Mouse (Mus musculus) erythroblast, embryonic 14.5 days (primary cell): ENCODE measurements around the gene St7. TPM values are rescaled to one million over a fixed set of nuclear protein-coding genes. Genes with fewer than 3 reads are reported as not detected.

ENCODE experiments used
- H3K27me3 ChIP-seq: 2 replicates; pipeline ENCODE4 v1.6.1; 2012; ENCODE audit warnings: inconsistent platforms; ENCODE audit not compliant: control insufficient read depth
- H3K36me3 ChIP-seq: 2 replicates; pipeline ENCODE4 v1.6.1; 2012; ENCODE audit warnings: mild to moderate bottlenecking, inconsistent platforms; ENCODE audit not compliant: control insufficient read depth
- H3K4me1 ChIP-seq: 2 replicates; pipeline ENCODE4 v1.6.1; 2012; ENCODE audit warnings: inconsistent platforms; ENCODE audit not compliant: control insufficient read depth
- H3K4me3 ChIP-seq: replicated peaks from 2 replicates; pipeline ENCODE3; 2012; ENCODE audit warnings: moderate library complexity, mild to moderate bottlenecking, inconsistent platforms
- H3K9me3 ChIP-seq: 2 replicates; pipeline ENCODE4 v1.6.1; 2012; ENCODE audit warnings: low read length, inconsistent platforms, mixed read lengths; ENCODE audit not compliant: control insufficient read depth
- GATA1 ChIP-seq: IDR thresholded peaks from 2 replicates; pipeline ENCODE4 v1.6.1; 2012; ENCODE audit warnings: low read length, inconsistent platforms, mixed read lengths
- TAL1 ChIP-seq: IDR thresholded peaks from 3 replicates; pipeline ENCODE4 v1.6.1; 2012; ENCODE audit warnings: low read length, inconsistent platforms, mixed read lengths
- polyA plus RNA-seq: library from polyadenylated mRNA; stranded (reverse); fragments of >175 nt; gene quantifications from 2 replicates; pipeline ENCODE4 v1.2.3, GENCODE M21; 2012

St7 gene
- polyA plus RNA-seq, 1 experiment: 0.85 TPM

DNA sequence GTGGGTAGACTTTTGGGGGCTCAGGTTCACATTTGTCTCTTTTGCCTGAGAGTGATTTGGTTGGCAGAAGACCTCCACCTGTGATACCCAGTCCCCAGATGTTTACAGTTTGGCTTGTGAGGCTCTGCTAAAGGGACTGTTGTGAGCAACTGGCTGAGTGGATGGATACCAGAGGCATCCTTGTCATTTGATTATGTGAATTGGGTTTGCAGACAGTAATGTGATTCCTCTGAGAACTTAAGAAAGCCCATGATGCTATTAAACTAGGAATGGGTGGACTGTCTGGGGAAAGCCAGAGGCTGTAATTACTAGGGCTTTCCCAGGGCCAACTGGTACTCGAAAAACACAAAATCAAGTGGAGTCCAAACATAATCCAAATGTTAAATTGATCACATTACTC is 286.6 kb downstream of the St7 start:
- H3K9me3 ChIP-seq: no peaks in the 10 kb centered on the region
- no peak overlapping the region for H3K4me3 ChIP-seq
- H3K27me3 ChIP-seq: no peaks in the 10 kb centered on the region
- TF ChIP-seq TAL1: no peak
- H3K4me1 ChIP-seq: no peaks in the 10 kb centered on the region
- no peaks in the 10 kb centered on the region for H3K36me3 ChIP-seq

DNA sequence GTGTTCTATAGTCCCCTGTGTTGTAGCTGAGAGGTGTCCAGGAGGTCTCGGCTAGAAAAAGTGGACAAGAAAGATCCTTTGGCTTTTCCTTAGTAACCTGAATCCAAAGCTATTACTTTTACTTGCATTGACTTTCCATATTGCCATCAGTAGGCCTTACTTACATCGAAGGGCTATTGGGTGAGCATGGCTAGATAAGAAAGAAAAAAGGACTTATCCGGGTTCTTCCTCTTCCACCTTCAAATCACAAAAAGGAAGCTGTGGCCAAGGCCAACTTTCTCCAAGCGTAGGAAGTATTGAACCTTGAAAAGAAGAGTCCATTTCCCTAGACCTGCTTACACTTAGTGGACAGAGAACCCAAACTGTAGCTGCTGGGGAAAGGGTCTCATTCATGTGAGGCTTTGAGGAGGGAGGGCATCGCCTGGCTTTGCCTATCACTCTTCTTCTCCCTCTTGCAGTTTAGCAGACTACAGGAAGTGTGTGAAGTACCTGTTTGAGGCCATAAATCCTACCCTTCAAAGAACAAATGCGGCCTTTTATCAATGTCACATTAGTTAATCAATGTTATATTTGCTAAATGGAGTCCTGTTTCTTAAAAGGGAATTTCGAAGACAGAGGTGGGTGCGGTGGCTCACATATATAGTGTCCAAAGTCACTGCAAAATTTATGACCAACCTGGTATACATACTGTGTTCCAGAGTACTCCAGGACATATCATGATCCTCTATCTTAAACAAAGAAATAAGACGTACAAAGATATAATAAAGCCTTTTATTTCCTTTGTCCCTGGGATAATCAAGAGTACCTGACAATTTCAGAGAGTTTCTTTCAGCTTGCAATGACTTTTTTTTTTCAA is 297.7 kb downstream of the St7 start:
- Histone ChIP-seq H3K9me3 (no peaks in the 10 kb centered on the region), H3K4me3 (no peak overlapping the region), H3K4me1 (no peaks in the 10 kb centered on the region), H3K27me3 (no peaks in the 10 kb centered on the region), H3K36me3 (no peaks in the 10 kb centered on the region)
- TF ChIP-seq GATA1 (no peak), TAL1 (no peak)

DNA sequence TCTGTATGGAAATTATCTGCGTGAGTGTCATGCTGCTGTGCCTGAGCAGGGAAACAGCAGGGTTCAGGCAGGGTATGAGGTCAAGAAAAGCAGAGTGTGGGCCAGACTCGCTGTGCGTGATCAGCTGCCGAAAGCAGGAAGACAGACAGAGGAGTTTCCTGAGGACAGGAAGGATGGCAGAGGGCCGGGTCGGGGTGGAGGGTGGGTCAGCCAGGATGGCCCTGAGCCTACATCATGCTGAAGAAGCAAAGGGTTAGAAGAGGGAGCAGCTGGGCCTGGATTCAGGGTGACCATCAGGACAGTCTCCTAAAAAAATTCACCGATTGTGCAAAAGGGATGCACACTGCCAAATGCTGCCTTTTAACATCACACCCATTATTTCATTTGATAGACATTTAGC is 298.9 kb downstream of the St7 start:
- no peaks in the 10 kb centered on the region for H3K27me3 ChIP-seq
- H3K4me3 ChIP-seq: no peak overlapping the region
- H3K9me3 ChIP-seq: no peaks in the 10 kb centered on the region
- H3K36me3 ChIP-seq: no peaks in the 10 kb centered on the region
- TF ChIP-seq GATA1 (no peak), TAL1 (no peak)
- no peaks in the 10 kb centered on the region for H3K4me1 ChIP-seq

Other genes with a start within 250 kb of the St7 start
- not detected in 2 replicates for gene Met, start 229.1 kb upstream of the St7 start, polyA plus RNA-seq
- gene Capza2, start 56.7 kb upstream of the St7 start, polyA plus RNA-seq: 0.59 and 0.60 TPM in 2 replicates